Mouse (Mus musculus) small intestine, adult 2 months (tissue): Measurements from ENCODE around the gene Rbl2.

Source experiments
- CTCF ChIP-seq: fragments of 200-500 bp; IDR thresholded peaks from 2 replicates; pipeline ENCODE4 v1.5.1; 2012; ENCODE audit warnings: low read depth, mild to moderate bottlenecking, control low read depth, inconsistent platforms, low read length, moderate library complexity, mixed read lengths; ENCODE audit not compliant: insufficient replicate concordance, insufficient read length; ENCODE audit errors: extremely low read depth
- POLR2A ChIP-seq: fragments of 200-500 bp; IDR thresholded peaks from 2 replicates; pipeline ENCODE4 v1.6.1; 2012; ENCODE audit warnings: low read depth, mild to moderate bottlenecking, control low read depth, inconsistent platforms, low read length, moderate library complexity

- TF ChIP-seq POLR2A (no peak), CTCF (no peak)
Measured at GRCm38 (mm10) chr8:91094135-91094534, 24.3 kb downstream of the Rbl2 start.
